Mouse (Mus musculus) limb, embryonic 14.5 days (tissue): ENCODE measurements around the gene Tsga10. TPM values are rescaled to one million over a fixed set of nuclear protein-coding genes. Genes with fewer than 3 reads are reported as not detected.
A peak's percentile ranks its signal among the peaks of the same experiment; 100 is the strongest.
"Not testable (repeated sequence)": the region's sequence is repeated elsewhere in the genome, so short reads cannot be mapped to it uniquely, and the experiment has no call there.

Experiments
- ATAC-seq: fragments of 200-750 bp; cut with Nextera tagmentation; 2 replicates; pipeline ENCODE4 v1.8.0; 2017; ENCODE audit warnings: low read depth, moderate number of reproducible peaks, moderate TSS enrichment; ENCODE audit not compliant: low FRiP score
- DNase-seq: peaks from one replicate; pipeline ENCODE4 v3.0.0-alpha.2; 2015; ENCODE audit warnings: low spot score
- H3K27ac ChIP-seq: fragments of 300-500 bp; sonication (generic); replicated peaks from 2 replicates; pipeline ENCODE4 v1.5.1; 2014; ENCODE audit warnings: low read depth, mild to moderate bottlenecking, low read length, moderate library complexity, mixed read lengths
- H3K27me3 ChIP-seq: fragments of 300-500 bp; sonication (generic); 2 replicates; pipeline ENCODE4 v1.6.1; 2014; ENCODE audit warnings: low read length, mixed read lengths; ENCODE audit not compliant: control insufficient read depth, insufficient read depth
- H3K36me3 ChIP-seq: fragments of 300-500 bp; sonication (generic); 2 replicates; pipeline ENCODE4 v1.6.1; 2014; ENCODE audit warnings: mild to moderate bottlenecking, low read length, moderate library complexity, mixed read lengths; ENCODE audit not compliant: control insufficient read depth, insufficient read depth
- H3K4me1 ChIP-seq: fragments of 300-500 bp; sonication (generic); 2 replicates; pipeline ENCODE4 v1.6.1; 2014; ENCODE audit warnings: antibody characterized with exemption, low read length, mixed read lengths; ENCODE audit not compliant: control insufficient read depth, insufficient read depth
- H3K4me2 ChIP-seq: fragments of 300-500 bp; sonication (generic); replicated peaks from 2 replicates; pipeline ENCODE4 v1.6.1; 2014; ENCODE audit warnings: low read depth, mild to moderate bottlenecking, low read length, moderate library complexity; ENCODE audit not compliant: severe bottlenecking
- H3K4me3 ChIP-seq: fragments of 300-500 bp; sonication (generic); replicated peaks from 2 replicates; pipeline ENCODE4 v1.5.1; 2014; ENCODE audit warnings: low read length
- H3K9ac ChIP-seq: fragments of 300-500 bp; sonication (generic); 2 replicates; pipeline ENCODE4 v1.6.1; 2014; ENCODE audit warnings: mild to moderate bottlenecking, low read depth, low read length, moderate library complexity; ENCODE audit not compliant: severe bottlenecking
- H3K9me3 ChIP-seq: fragments of 300-500 bp; sonication (generic); 2 replicates; pipeline ENCODE4 v1.6.1; 2016; ENCODE audit warnings: low read length; ENCODE audit not compliant: control insufficient read depth
- POLR2A ChIP-seq: fragments of 200-500 bp; IDR thresholded peaks from 2 replicates; pipeline ENCODE4 v1.8.0; 2012; ENCODE audit warnings: inconsistent platforms, mild to moderate bottlenecking, moderate library complexity, borderline replicate concordance; ENCODE audit not compliant: insufficient read depth, insufficient read length; ENCODE audit errors: extremely low read depth
- WGBS: fragments of 180-500 bp; shearing (Covaris S2); extraction: QIAGEN DNeasy Blood & Tissue Kit; methylation state at CpG from one replicate; pipeline ENCODE4 v1.1.7; 2014; 5-methylcytosine and 5-hydroxymethylcytosine counted together
- polyA plus RNA-seq, 2 experiments: library from polyadenylated mRNA; depleted of rRNA in 1 of 2; stranded (reverse) in 1 of 2; unstranded in 1 of 2; fragments of >200 nt; fragmentation: Nextera tagmentation in 1 of 2; extraction: Ambion mirVana in 1 of 2; gene quantifications; 2 replicates each; pipeline versions ENCODE4 v1.2.1 to v1.2.3; 2012 to 2014

The Tsga10 gene
- polyA plus RNA-seq, 2 experiments = 4.9 to 6.1 TPM

DNA sequence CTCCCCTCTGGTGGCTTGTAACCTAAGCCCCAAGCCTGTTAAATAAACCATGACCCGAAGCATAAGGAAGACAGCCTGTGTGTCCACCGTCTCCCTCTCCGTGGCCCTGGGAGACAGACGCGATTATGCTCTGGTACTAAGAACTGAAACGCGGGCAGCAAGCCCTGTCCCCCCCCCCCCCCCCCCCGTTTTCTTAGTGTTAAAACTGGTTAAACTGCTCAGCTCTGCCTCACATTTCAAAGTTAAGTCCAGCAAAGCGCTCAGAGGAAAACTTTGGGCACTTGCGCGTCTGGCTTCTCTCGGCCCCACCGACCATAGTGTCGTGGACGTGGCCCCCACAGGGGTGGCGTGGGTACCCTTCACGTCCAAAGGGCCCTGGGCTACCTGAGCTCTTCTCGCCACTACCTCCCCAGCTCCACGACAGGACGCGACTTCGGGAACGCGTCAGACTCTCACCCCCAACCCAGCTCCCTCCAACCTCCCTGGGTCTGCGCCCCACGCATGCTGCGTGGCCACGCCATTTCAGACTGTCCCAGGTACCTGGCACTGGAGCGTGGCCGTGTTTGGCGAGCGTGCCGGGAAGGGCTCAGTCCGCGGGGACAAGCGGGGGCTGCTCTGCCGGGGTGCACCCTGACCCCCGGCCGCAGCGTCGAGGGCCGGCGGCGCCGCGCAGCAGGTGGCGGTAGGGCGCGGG is 147.1 kb downstream of the Tsga10 start:
- TF ChIP-seq POLR2A = no peak
- H3K27me3 ChIP-seq = no peaks in the 10 kb centered on the region
- H3K9ac ChIP-seq = peak overlapping the region; percentile 61
- peak overlapping the region; percentile 61 for H3K4me3 ChIP-seq
- H3K36me3 ChIP-seq = no peaks in the 10 kb centered on the region
- no peaks in the 10 kb centered on the region for H3K9me3 ChIP-seq
- H3K4me2 ChIP-seq = peak overlapping the region; percentile 94
- WGBS = 2% methylated on average over 44 of the region's 49 CpGs
- no peak overlapping the region for H3K27ac ChIP-seq
- DNase-seq (no peak), ATAC-seq (peak; percentile 42)
- no peaks in the 10 kb centered on the region; the same call in 1 of the 2 replicates for H3K4me1 ChIP-seq

DNA sequence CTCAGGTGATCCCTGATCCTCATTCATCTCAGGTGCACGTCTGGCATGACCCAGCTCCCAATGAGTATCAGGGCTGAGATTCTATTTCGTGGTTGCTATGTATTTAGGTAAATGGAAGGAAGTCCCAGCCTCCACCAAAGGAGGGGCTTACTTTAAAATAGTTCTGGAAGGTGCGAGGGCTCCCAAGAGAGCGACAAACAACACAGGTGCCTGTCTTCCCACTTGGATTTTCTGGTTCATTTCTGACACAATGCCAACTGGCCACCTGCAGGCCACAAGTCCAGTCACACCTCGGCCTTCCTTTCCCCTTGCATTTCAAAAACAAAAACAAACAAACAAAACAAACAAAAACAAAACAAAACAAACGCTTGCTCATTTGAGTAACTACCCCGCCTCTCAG is 147.7 kb downstream of the Tsga10 start:
- H3K27me3 ChIP-seq = no peaks in the 10 kb centered on the region
- no peak overlapping the region for H3K27ac ChIP-seq
- no peak for TF ChIP-seq POLR2A
- no peak overlapping the region for H3K4me3 ChIP-seq
- H3K4me1 ChIP-seq = no peaks in the 10 kb centered on the region; the same call in 1 of the 2 replicates
- ATAC-seq (no peak), DNase-seq (no peak)
- H3K36me3 ChIP-seq = no peaks in the 10 kb centered on the region
- 47% methylated on average over 7 of the region's 7 CpGs for WGBS
- no peak overlapping the region for H3K4me2 ChIP-seq
- H3K9me3 ChIP-seq = no peaks in the 10 kb centered on the region
- H3K9ac ChIP-seq = no peak overlapping the region

DNA sequence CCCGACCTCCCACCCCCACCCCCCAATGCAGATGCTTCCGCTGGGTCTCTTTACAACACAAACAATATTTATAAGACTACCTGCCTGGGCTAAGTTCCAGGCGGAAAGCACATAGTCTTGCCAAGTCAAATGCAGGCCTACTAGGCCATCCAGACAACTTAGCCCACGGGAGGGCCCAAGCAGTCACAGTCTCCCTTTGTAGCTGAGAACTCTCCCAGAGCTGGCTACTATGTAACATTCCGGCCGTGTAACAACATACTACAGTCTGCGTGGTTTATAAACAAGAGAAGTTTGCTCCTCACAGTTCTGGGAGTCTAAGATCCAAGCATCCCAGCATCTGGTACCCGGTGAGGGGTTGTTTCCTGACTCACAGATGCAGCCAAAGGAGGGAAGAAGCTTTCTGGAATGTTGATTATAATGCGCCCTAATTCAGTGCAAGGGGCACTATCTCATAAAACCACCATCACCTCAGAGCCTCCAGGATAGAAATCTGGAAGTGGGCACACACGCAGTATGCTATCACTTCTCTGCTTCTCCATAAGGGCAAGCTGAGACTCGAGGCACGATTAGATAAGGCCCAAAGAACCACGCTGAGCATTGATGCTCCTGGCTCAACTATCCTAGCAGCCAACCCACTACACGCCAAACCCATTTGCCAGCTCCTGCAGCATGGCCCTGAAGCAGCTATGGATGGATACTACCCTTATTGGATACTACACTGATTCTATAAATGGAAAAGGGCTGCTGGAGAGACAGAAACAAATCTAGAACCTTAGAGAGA is 148.6 kb downstream of the Tsga10 start:
- Histone ChIP-seq H3K27me3 (no peaks in the 10 kb centered on the region), H3K9me3 (no peaks in the 10 kb centered on the region), H3K4me2 (no peak overlapping the region), H3K27ac (no peak overlapping the region), H3K4me3 (no peak overlapping the region), H3K4me1 (no peaks in the 10 kb centered on the region; the same call in 1 of the 2 replicates), H3K9ac (no peak overlapping the region), H3K36me3 (no peaks in the 10 kb centered on the region)
- ATAC-seq (no peak), DNase-seq (no peak)
- TF ChIP-seq POLR2A = no peak
- 69% methylated on average over 14 of the region's 14 CpGs for WGBS

DNA sequence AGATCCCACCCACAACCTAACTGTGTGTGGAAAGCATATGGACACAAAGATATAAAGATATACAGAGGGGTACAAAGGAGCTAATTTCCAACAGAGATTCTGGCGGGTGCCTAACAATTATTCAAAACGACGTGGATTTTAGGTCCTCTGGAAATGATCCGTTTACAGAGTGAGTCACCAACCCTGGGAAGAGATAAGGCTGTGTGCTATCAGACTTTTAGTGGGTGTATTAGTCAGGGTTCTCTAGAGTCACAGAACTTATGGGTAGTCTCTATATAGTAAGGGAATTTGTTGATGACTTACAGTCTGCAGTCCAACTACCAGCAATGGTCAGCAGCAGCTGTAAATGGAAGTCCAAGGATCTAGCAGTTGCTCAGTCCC is 153.9 kb downstream of the Tsga10 start:
- WGBS = 78% methylated on average over 4 of the region's 4 CpGs
- not testable (repeated sequence) for H3K9ac ChIP-seq, H3K27ac ChIP-seq, H3K36me3 ChIP-seq, ATAC-seq, H3K4me3 ChIP-seq, H3K9me3 ChIP-seq, H3K4me1 ChIP-seq, H3K27me3 ChIP-seq, DNase-seq, H3K4me2 ChIP-seq

DNA sequence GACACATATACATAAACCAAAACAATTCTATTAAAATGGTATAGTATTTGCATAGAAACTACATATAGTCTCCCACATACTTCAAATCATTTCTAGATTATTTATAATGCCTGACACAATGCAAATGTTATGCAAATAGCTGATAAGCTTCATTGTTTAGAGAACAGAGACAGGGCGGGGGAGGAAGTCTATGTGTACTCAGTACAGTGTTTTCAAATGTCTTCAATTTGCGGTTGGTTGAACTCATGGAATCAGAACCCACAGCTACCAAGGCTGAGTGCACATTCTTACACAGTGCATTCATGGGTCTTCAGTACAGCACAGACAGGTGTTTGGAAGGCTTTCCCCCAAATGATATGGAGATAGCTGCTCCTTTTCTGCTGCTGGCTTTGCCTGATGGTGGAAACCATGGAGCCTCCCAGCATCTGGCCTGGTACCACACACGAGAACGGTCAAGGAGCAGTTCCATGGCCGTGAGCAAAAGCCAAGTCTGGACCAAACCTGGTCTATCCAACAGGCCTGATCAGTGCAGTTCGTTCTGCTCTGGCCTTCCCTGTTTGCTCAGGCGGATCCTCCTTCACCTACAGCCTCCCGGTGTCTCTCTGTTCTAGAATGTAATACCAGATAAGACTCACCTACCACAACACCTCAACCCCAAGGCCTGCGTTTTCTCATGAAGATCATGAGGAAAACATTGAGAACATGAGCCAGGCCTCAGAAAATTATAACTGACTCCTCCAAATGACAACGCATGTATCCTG is 154.5 kb downstream of the Tsga10 start:
- Histone ChIP-seq H3K27ac (no peak overlapping the region), H3K4me1 (no peaks in the 10 kb centered on the region), H3K4me2 (no peak overlapping the region), H3K36me3 (no peaks in the 10 kb centered on the region), H3K9me3 (no peaks in the 10 kb centered on the region), H3K9ac (no peak overlapping the region), H3K27me3 (no peaks in the 10 kb centered on the region), H3K4me3 (no peak overlapping the region)
- no peak for ATAC-seq
- no peak for TF ChIP-seq POLR2A
- WGBS = 93% methylated on average over 10 of the region's 10 CpGs
- no peak for DNase-seq
